Mouse (Mus musculus): Measurements from ENCODE around the gene Ppp1cb. TPM values are rescaled to one million over a fixed set of nuclear protein-coding genes. Genes with fewer than 3 reads are reported as not detected.
A peak's percentile ranks its signal among the peaks of the same experiment; 100 is the strongest.

The Ppp1cb gene
- total RNA-seq, 1 experiment from 2014 or later, result 494 TPM

GRCm38 (mm10) chr5:32438564-32438922 is 20.1 kb upstream of the Ppp1cb start:
- ATAC-seq (replicated peaks; ENCODE audit: insufficient number of reproducible peaks, low FRiP score, low TSS enrichment, poor library complexity, severe bottlenecking), result no peak

DNA sequence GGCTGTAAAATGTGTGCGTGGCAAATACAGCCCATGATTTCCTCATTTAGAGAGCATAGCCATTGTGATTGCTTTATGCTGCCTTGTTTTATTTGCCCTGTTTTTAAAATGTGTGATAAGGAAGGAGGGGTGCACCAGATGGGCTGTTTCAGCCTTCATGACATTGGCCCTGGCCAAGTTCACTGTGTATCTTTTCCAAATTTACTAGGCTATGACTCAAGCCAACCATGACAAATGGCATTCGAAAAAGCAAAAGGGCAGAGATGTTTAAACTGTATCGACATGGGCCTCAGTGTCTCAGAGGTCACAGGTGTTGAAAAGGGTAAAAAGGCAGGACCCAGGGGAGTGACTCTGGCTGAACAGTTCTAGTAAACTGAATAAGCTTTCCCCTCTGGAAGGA is 17.3 kb upstream of the Ppp1cb start:
- no peak for ATAC-seq (replicated peaks; ENCODE audit: insufficient number of reproducible peaks, low FRiP score, low TSS enrichment, poor library complexity, severe bottlenecking)

DNA sequence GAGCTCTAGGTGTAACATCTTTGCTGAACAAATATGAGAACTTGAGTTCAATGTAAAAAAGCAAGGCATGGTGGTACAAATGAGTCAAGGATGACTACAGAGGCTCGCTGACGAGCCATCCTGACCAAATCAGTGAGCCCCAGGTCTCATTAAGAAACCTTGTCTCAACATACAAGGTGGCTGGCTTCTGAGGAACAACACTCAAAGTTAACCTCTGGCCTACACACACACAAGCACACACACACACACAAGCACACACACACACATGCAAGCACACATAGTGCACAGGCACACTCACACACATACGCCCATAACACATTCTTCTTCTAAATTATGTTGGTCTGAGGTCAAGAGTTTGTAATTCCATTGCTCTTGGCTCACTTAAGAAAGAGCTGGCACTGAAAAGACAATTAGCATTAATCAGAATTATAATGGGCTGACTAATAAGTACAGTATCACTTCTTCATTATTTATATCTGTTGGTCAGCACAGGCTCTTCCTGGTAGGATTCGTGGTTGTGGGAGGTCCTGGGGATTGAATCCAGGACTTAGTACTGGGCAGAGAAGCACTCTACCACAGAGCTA is 16.6 kb upstream of the Ppp1cb start:
- ATAC-seq (replicated peaks; ENCODE audit: insufficient number of reproducible peaks, low FRiP score, low TSS enrichment, poor library complexity, severe bottlenecking), result no peak

GRCm38 (mm10) chr5:32443906-32444305 is 14.7 kb upstream of the Ppp1cb start:
- ATAC-seq (replicated peaks; ENCODE audit: insufficient number of reproducible peaks, low FRiP score, low TSS enrichment, poor library complexity, severe bottlenecking), result no peak

GRCm38 (mm10) chr5:32445287-32445921 is 13.2 kb upstream of the Ppp1cb start:
- no peak for ATAC-seq (replicated peaks; ENCODE audit: insufficient number of reproducible peaks, low FRiP score, low TSS enrichment, poor library complexity, severe bottlenecking)

GRCm38 (mm10) chr5:32446394-32446793 is 12.2 kb upstream of the Ppp1cb start:
- ATAC-seq (replicated peaks; ENCODE audit: insufficient number of reproducible peaks, low FRiP score, low TSS enrichment, poor library complexity, severe bottlenecking), result no peak

GRCm38 (mm10) chr5:32446810-32447209 is 11.8 kb upstream of the Ppp1cb start:
- no peak for ATAC-seq (replicated peaks; ENCODE audit: insufficient number of reproducible peaks, low FRiP score, low TSS enrichment, poor library complexity, severe bottlenecking)

DNA sequence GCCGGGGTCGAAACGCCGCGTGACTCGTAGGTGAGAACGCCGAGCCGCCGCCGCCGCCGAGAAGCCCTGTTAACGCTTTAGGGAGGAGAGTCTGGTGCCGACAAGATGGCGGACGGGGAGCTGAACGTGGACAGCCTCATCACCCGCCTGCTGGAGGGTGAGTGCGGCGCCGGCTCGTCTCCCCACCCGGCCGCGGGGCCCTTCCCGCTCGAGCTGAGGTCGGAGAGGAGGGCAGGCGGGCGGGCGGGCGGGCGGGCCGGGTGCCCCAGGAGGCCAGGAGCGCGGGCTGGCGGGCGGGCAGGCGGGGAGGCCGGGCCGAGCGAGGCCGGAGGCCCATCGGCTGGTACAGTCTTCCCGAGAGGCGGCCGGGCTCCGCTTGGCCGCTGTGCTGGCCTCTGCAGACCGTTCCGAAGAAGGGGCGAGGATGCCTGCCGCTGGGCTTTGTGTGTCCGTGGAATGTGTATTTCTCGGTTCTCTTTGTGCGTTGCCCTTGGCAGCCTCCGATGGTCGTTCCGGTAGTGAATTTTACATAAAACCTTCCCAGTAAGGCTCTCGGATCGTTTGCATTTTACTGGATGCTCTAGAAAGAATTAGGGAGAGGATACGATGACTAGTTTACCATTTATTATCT is 723 bp downstream of the Ppp1cb start:
- ATAC-seq (replicated peaks; ENCODE audit: insufficient number of reproducible peaks, low FRiP score, low TSS enrichment, poor library complexity, severe bottlenecking), result peak; percentile 77

- ATAC-seq (replicated peaks; ENCODE audit: insufficient number of reproducible peaks, low FRiP score, low TSS enrichment, poor library complexity, severe bottlenecking), result no peak
These were observed 1.5 kb downstream of the Ppp1cb start for GRCm38 (mm10) chr5:32459882-32460751.

GRCm38 (mm10) chr5:32460973-32461372 is 2.3 kb downstream of the Ppp1cb start:
- no peak for ATAC-seq (replicated peaks; ENCODE audit: insufficient number of reproducible peaks, low FRiP score, low TSS enrichment, poor library complexity, severe bottlenecking)

DNA sequence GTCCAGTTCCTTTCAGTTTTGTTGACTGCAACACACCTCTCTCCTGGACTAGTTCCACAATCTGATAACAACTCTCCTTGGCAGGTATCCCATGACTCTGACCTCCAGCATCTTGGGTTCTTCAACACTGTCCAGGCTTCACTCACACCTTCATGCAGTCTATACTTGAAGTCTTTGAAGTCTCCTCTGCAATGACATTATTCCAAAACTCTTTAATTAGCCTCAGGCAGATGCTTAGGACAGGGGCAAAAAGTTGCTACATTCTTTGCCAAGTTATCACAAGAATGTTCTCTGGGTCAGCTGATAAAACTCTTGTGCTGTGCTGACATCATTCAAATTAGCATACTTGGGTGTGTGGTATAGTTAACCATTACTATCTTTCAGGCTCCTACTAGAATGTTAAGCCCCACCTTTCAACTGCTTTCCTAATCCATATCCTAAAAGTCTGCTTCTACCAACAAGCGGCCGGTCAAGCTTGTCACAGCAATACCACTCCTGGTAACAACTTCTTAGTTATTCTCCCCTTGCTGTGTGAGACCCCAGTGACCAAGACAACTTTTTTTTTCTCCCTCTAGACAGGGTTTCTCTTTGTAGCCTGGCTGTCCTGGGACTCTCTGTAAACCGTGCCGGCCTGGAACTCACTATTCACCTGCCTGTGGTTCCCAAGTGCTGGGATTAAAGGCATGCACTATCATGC is 13.8 kb downstream of the Ppp1cb start:
- ATAC-seq (replicated peaks; ENCODE audit: insufficient number of reproducible peaks, low FRiP score, low TSS enrichment, poor library complexity, severe bottlenecking), result no peak

GRCm38 (mm10) chr5:32473029-32473352 is 14.3 kb downstream of the Ppp1cb start:
- ATAC-seq (replicated peaks; ENCODE audit: insufficient number of reproducible peaks, low FRiP score, low TSS enrichment, poor library complexity, severe bottlenecking), result no peak

DNA sequence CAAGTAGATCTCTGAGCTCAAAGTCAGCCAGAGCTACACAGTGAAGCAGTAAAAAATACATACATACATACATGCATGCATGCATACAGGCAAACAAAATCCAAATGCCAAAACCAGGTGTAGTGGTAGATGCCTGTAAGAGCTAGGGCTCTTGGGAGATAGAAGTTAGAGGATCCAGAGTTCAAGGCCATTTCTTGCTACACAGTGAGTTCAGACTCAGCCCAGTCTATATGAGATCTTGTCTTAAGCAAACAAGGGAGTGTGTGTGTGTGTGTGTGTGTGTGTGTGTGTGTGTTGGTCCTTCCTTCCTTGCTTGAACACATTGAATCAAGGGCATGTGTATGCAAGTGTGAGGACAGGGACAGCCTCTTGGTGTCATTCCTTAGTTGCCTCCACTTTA is 17.9 kb downstream of the Ppp1cb start:
- no peak for ATAC-seq (replicated peaks; ENCODE audit: insufficient number of reproducible peaks, low FRiP score, low TSS enrichment, poor library complexity, severe bottlenecking)

- no peak for ATAC-seq (replicated peaks; ENCODE audit: insufficient number of reproducible peaks, low FRiP score, low TSS enrichment, poor library complexity, severe bottlenecking)
These were observed 20.3 kb downstream of the Ppp1cb start for GRCm38 (mm10) chr5:32478972-32479371.

DNA sequence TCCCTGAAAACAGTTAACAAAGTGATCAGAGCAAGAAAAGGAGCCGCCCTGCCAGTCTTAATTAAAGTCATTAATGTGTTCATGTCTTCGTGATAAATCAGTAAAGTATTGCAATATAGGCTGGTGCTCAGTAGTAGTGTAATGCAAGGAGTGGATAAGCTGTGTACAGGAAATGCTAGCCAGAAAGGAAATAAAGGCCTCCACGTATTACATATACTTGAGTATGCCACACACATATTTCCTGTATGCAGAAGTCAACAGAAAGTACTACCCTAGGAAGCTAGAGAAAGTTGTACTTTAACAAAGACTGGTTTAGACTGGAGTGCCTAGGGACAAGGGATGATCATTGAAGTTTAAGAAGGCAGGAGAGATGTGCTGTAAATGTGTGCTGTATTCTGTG is 26.8 kb downstream of the Ppp1cb start:
- ATAC-seq (replicated peaks; ENCODE audit: insufficient number of reproducible peaks, low FRiP score, low TSS enrichment, poor library complexity, severe bottlenecking), result no peak

DNA sequence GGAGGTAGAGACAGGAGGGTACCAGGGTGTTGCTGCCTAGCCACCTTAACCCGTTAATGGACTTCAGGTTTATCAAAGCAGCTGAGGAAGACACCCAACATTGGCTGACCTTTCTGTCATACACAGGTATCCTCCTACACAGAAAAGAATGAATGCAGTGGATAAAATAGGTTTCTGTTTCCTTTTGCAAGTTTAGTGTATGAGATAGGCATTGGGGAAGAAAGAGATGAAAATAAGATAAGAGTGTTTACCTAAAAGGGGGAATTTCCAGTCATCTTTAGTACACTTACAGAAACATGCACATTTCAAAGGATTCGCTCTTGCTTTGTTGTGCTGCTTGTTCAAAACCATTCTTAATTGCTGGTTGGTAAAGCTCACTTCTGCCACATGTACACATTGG is 29.4 kb downstream of the Ppp1cb start:
- no peak for ATAC-seq (replicated peaks; ENCODE audit: insufficient number of reproducible peaks, low FRiP score, low TSS enrichment, poor library complexity, severe bottlenecking)

DNA sequence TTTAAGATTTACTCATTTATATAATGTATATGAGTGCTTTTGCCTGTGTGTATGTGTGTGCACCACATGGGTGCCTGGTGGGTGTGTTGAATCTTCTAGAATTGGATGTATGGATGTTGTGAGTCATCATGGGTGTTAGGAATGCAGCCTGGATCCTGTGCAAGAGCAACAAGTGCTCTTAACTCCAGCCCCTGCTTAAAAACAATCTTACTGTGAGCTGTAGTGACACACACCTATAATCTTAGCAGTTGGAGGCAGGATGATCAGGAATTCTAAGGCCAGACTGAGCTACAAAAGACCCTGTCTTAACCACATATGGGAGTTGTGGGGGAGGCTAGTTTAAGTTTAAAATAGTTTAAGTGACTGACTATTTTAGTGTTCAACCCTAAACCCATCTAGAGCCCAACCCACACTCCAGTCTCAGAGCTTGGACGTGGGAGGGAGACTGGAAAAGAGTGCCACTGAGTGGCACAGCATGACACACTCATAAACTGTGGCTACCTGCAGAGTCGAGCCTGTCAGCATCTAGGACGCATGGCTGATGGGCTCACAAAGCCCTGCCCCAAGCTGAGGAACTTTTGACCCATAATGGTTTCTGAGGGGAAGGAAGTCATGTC is 35.5 kb downstream of the Ppp1cb start:
- ATAC-seq (replicated peaks; ENCODE audit: insufficient number of reproducible peaks, low FRiP score, low TSS enrichment, poor library complexity, severe bottlenecking), result no peak

GRCm38 (mm10) chr5:32508766-32509165 is 50.1 kb downstream of the Ppp1cb start:
- no peak for ATAC-seq (replicated peaks; ENCODE audit: insufficient number of reproducible peaks, low FRiP score, low TSS enrichment, poor library complexity, severe bottlenecking)

- no peak for ATAC-seq (replicated peaks; ENCODE audit: insufficient number of reproducible peaks, low FRiP score, low TSS enrichment, poor library complexity, severe bottlenecking)
These were observed 61.7 kb downstream of the Ppp1cb start for GRCm38 (mm10) chr5:32520381-32520780.
